Mouse (Mus musculus): Measurements from ENCODE around the gene Fxyd1. TPM values are rescaled to one million over a fixed set of nuclear protein-coding genes. Genes with fewer than 3 reads are reported as not detected.

The Fxyd1 gene
- polyA plus RNA-seq, 1 experiment = 12.6 TPM

DNA sequence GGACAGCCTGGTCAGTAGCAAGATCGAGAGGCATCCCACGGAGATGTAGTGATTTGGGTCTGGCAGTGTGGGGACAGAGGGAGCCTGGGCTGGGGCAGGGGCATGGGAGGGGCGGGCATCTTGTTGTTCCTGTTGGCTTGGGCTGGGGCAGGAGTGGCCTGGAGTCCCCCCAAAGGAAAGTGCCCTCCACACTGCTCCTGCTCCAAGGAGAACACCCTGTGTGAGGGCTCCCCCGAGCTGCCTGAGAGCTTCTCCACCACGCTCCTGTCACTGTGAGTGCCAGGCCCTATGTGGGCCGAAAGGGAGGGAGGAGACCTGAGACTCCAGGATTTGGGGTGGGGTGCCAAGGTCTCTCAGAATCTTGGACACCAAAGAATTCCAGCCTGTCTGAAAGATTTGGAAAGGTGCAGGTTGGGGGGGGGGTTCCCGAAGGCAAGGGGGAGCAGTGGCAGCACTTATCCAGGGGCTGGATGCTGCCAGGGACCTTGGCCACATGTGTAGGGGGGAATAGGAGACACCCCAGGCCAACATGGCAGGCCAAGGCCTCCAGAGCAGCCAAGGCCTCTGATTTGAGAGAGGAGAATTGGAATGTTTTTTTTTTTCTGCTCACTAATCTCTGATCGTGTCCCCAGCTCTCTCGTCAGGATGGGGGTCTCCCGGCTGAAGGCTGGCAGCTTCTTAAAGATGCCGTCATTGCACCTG is 3.1 kb upstream of the Fxyd1 start:
- DNase-seq (ENCODE audit: low read depth) = no peak
- no peak for TF ChIP-seq POLR2A (IDR thresholded peaks at IDR 0.05; ENCODE audit: borderline replicate concordance, extremely low read depth, insufficient read depth, insufficient read length, poor library complexity, severe bottlenecking)
- no peak for TF ChIP-seq CTCF (IDR thresholded peaks at IDR 0.05; ENCODE audit: borderline replicate concordance, extremely low read depth, insufficient read depth, insufficient read length)

DNA sequence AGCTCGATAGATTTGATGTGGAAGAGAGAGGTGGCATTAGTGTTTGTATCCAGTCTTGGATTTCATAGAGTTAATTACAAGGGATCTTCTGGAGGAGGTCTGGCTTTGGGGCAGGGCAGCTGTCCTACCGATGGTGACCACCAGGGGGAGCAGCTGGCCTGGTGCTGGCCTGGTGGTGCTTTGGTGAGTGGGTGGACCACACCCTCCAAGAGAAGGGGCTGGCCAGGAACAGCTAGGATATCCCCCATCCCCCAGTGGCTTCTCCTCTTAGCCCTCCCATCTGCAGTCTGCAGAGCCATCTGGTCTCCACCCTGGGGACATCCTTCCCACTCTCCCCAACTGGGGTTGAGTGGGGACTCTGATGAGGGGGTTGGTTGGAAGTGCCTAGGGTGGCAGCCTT is 2.1 kb upstream of the Fxyd1 start, which contains the start of gene Lgi4:
Gene Lgi4 (plus strand): TSS at position 235 of the 400 bp plus-strand sequence.
- TF ChIP-seq CTCF (IDR thresholded peaks at IDR 0.05; ENCODE audit: borderline replicate concordance, extremely low read depth, insufficient read depth, insufficient read length) = peak; percentile 89
- no peak for TF ChIP-seq POLR2A (IDR thresholded peaks at IDR 0.05; ENCODE audit: borderline replicate concordance, extremely low read depth, insufficient read depth, insufficient read length, poor library complexity, severe bottlenecking)
- peak; percentile 69 for DNase-seq (ENCODE audit: low read depth)

DNA sequence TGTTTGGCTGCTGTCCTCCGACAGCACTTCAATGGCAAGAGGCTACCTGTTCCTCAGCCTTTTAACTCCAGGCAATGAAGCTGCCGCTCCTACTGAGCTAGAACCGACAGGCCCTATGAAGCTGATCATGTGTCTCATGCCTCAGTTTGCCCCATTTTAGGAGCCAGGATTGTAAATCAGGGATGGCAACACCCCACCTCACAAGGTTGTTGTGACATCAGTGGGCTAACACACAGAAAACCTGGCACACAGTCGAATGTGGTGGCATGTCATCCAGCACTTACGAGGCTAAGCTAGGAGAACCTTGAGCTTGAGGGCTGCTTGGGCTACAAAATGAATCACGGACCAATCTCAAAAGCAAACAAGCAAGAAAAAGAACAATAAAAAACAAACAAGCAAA is 1.2 kb upstream of the Fxyd1 start:
- no peak for DNase-seq (ENCODE audit: low read depth)
- TF ChIP-seq POLR2A (IDR thresholded peaks at IDR 0.05; ENCODE audit: borderline replicate concordance, extremely low read depth, insufficient read depth, insufficient read length, poor library complexity, severe bottlenecking) (no peak), CTCF (IDR thresholded peaks at IDR 0.05; ENCODE audit: borderline replicate concordance, extremely low read depth, insufficient read depth, insufficient read length) (no peak)

DNA sequence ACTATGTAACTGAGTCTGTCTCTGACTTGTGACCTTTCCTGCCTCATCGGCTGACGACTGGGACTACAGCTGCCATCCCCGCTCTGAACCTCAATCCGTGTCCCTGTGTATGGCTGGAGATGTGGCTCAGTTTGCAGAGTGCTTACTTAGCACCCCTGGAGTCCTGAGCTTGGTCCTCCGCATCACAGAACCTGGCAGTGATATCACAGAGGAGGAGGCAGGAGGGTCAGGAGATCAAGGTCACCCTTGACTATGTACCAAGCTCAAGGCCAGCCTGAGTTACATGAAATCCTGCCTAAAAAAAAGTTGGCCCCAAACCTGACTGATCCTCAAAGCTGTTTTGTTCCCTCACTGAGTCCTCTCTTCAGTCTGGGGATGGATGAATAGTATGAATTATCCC is 731 bp upstream of the Fxyd1 start:
- DNase-seq (ENCODE audit: low read depth) = no peak
- TF ChIP-seq CTCF (IDR thresholded peaks at IDR 0.05; ENCODE audit: borderline replicate concordance, extremely low read depth, insufficient read depth, insufficient read length) (no peak), POLR2A (IDR thresholded peaks at IDR 0.05; ENCODE audit: borderline replicate concordance, extremely low read depth, insufficient read depth, insufficient read length, poor library complexity, severe bottlenecking) (no peak)

DNA sequence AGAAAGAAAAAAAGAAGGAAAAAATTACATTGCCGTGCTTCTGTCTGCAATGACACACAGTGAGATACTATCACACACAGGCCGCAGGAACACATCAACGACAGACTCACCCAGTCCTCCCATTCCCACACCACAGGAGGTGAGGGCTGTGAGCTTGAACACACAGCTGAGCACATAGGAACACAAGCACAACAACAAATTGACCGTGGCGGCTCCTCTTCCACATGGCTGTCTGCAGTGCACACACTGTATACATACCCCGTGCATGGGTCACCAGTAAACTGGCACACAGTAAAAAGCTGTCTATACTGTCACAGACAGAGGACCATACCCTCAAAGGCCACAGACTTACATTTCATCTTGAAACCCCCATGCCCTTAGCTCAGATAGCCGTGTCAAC is 551 bp downstream of the Fxyd1 start:
- no peak for TF ChIP-seq POLR2A (IDR thresholded peaks at IDR 0.05; ENCODE audit: borderline replicate concordance, extremely low read depth, insufficient read depth, insufficient read length, poor library complexity, severe bottlenecking)
- no peak for DNase-seq (ENCODE audit: low read depth)

DNA sequence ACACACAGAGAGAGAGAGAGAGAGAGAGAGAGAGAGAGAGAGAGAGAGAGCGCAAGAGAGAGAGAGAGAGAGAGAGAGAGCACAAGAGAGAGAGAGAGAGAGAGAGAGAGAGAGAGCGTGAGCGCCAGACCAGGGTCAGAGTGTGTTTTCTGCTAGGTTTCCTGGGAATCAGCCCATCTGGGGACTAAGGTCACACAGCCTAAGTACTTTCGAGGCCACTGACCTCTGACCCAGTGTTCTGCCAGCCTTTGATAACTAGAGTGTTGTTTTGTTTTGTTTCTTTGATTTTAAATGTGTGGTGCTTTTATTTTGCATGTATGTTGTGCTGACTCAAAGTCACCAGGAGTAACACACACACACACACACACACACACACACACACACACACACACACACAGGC is 1.1 kb downstream of the Fxyd1 start:
- no peak for TF ChIP-seq POLR2A (IDR thresholded peaks at IDR 0.05; ENCODE audit: borderline replicate concordance, extremely low read depth, insufficient read depth, insufficient read length, poor library complexity, severe bottlenecking)
- TF ChIP-seq CTCF (IDR thresholded peaks at IDR 0.05; ENCODE audit: borderline replicate concordance, extremely low read depth, insufficient read depth, insufficient read length) = no peak
- no peak for DNase-seq (ENCODE audit: low read depth)

DNA sequence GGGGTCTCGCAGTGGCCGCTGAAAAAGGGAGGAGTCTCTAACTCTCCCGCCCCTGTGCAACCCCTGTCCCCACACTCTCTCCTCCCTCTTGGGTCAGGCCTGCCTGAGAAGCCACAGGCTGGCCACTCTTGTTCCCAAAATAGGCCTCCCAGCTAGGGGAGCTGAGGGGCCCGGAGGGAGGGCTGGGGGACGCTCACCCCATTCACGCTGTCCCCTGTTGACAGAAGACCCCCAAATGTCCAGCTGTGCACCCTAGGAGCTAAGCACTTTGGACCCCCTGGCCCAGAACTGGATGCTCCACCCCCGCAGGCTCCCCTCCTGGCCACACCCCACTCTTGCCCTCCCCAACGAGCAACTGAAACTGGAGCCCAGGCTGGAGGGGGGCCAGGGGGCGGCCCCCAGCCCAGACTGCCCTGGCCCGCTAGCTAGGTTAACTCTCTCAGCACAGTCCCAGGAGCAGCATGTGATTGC is 1.6 kb downstream of the Fxyd1 start:
- no peak for TF ChIP-seq CTCF (IDR thresholded peaks at IDR 0.05; ENCODE audit: borderline replicate concordance, extremely low read depth, insufficient read depth, insufficient read length)
- TF ChIP-seq POLR2A (IDR thresholded peaks at IDR 0.05; ENCODE audit: borderline replicate concordance, extremely low read depth, insufficient read depth, insufficient read length, poor library complexity, severe bottlenecking) = no peak
- peak; percentile 51 for DNase-seq (ENCODE audit: low read depth)

DNA sequence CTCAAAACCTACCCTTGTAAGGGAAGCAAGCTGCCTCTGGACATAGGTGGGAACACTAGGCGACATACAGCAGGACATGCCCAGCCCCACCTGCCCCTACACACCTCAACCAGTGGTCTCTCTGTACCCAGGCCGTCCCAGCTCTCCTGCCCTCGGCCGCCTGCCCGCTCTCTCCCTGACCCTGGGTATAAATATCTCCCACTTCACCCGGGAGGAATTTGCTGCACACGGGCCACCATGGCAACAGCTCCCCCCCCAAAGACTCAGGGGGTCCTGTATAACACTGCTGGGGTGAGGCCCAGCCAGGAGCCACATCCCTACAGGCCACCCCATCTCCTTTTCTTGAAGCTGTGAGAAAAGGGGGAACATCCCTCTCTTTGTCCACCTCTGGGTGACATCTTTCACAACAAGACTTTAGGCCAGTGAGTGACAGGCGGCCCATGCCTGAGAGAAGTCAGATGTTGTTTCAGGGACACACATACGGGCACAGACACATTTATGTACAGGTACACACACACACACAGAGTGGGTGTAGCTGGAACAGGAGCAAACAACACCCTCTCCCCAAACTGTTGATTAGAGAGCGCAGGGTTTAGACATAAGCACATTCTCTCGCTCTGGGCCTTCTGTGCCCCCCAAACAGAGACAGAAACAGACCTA is 2.2 kb downstream of the Fxyd1 start:
- DNase-seq (ENCODE audit: low read depth) = no peak
- no peak for TF ChIP-seq POLR2A (IDR thresholded peaks at IDR 0.05; ENCODE audit: borderline replicate concordance, extremely low read depth, insufficient read depth, insufficient read length, poor library complexity, severe bottlenecking)
- TF ChIP-seq CTCF (IDR thresholded peaks at IDR 0.05; ENCODE audit: borderline replicate concordance, extremely low read depth, insufficient read depth, insufficient read length) = no peak

DNA sequence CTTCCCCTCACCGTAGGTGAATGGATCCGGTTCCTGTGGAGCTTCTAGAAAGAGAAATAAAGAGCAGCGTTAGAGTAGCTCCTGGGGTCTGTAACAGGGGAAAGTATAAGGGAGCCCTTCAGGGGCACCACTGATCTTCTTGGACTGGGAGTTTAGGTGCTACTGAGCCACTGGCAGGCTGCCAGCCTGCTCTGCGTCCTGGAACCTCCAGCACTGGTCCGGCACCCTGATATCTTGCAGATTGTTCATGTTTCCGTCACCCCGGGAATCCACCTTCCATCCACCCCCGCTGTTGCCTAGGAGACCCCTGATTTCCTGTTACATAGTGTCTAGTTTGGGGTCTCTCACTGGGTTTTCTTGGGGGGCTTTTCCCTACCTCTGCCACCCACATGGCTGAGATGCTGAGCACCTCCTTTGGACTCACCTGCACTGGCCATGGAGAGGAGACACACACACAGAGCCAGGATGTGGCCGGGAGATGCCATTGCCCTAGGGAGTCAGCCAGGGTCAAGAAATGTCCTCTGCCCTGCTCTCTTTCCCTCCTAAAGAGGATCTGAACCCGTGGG is 3.0 kb downstream of the Fxyd1 start:
- no peak for DNase-seq (ENCODE audit: low read depth)
- TF ChIP-seq POLR2A (IDR thresholded peaks at IDR 0.05; ENCODE audit: borderline replicate concordance, extremely low read depth, insufficient read depth, insufficient read length, poor library complexity, severe bottlenecking) = no peak
- TF ChIP-seq CTCF (IDR thresholded peaks at IDR 0.05; ENCODE audit: borderline replicate concordance, extremely low read depth, insufficient read depth, insufficient read length) = no peak

DNA sequence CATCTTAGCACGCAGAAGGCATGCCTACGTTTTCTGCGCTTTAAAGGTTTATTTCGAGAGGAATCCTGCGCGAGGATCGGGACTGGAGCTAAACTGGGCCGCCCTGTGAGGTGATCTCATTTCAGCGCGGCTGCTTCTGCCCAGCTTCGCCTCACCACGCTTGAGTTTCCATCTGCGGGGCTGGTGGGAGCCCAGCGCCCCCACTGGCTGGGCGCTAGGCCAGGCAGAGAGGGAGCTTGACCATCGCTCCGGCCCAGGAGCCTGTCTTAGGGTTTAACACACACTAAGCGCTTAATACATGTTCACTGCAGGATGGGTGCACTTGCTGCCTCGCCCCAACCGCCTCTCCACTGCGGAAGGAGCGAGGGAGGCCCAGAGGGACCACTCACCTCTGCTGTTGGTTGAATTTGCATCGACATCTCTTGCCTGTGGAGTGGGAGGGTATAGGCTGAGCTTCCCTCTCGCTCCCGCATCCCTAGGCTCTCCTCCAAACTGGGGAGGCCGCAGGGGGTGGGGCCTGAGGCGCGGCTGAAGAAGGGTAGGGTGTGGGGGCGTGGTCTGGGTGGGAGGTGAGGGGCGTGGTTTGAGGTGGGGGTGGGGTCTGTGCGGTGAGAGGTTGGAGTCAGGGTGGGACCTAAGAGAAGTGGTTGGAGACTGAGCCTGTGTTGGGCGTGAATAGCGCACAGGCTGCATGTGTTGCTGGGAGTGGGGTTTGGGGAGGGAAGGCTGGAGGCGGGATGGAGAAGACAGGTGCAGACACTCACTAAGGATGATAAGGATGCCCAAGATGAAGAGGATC is 4.2 kb downstream of the Fxyd1 start:
- no peak for TF ChIP-seq POLR2A (IDR thresholded peaks at IDR 0.05; ENCODE audit: borderline replicate concordance, extremely low read depth, insufficient read depth, insufficient read length, poor library complexity, severe bottlenecking)
- TF ChIP-seq CTCF (IDR thresholded peaks at IDR 0.05; ENCODE audit: borderline replicate concordance, extremely low read depth, insufficient read depth, insufficient read length) = 0 out of 2 replicates have a peak, but pooled peaks have one; percentile 3
- DNase-seq (ENCODE audit: low read depth) = peak; percentile 48

DNA sequence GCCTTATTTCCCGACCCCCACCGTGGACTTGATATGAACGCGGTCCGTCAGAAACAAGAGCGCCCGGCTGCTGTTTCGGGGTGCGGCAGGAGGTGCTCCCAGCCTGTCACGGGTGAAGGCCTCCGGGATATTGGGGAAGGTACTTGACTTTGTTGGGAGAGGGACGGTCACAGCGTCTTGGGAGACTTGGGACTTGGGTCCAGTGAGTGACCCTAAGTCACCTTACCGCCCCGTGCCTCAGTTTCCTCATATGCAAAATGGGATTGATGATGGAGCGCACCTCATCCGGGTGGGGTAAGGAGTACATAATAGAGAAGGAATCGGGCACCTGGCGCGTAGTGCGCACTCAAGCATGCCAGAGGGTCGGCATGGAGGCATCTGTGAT is 4.8 kb downstream of the Fxyd1 start:
- no peak for DNase-seq (ENCODE audit: low read depth)
- TF ChIP-seq POLR2A (IDR thresholded peaks at IDR 0.05; ENCODE audit: borderline replicate concordance, extremely low read depth, insufficient read depth, insufficient read length, poor library complexity, severe bottlenecking) (no peak), CTCF (IDR thresholded peaks at IDR 0.05; ENCODE audit: borderline replicate concordance, extremely low read depth, insufficient read depth, insufficient read length) (no peak)

Data from brain, embryonic 14.5 days (tissue).